18 mouse cellular contexts compared by ENCODE assay signal in genomic region chr11:94692502-94692901, GRCm38 (mm10). TPM values are rescaled to one million over a fixed set of nuclear protein-coding genes. Genes with fewer than 3 reads are reported as not detected.
A peak's percentile ranks its signal among the peaks of the same experiment; 100 is the strongest.
DNase-seq lines count a peak whose midpoint lies in the region; TF ChIP-seq lines count a peak whose summit lies in the region.
"Not testable (repeated sequence)": the region's sequence is repeated elsewhere in the genome, so short reads cannot be mapped to it uniquely, and the experiment has no call there.
"Had no signal": no experiment of that assay in that cellular context is flagged by ENCODE, and none has a peak within 500 bp of the region (broad histone marks: within the 10 kb centered on the region; RNA-seq: fewer than 3 reads in every experiment).

No protein-coding gene starts in this region.

- dilution Hi-C loops in CH12.LX (cut with MboI; ENCODE audit: extremely low pct_ligation_motif_present, extremely low pct_unique_long_range_greater_than_20kb, low sequenced_read_pairs): not testable (repeated sequence)

- not testable (repeated sequence) for H3K9me3 ChIP-seq in CH12.LX (replicated peaks; ENCODE audit: low read length)

- H3K79me2 ChIP-seq in CH12.LX (replicated peaks; ENCODE audit: control insufficient read depth, extremely low read depth, insufficient read depth, poor library complexity, severe bottlenecking); macrophage (ENCODE audit: inconsistent target): not testable (repeated sequence)

- H3K4me3 ChIP-seq in CH12.LX (replicated peaks in 1 of 3; ENCODE audit: low read depth in 2 of 3, low read length in 2 of 3, poor library complexity in 1 of 3); bone marrow macrophage, adult 2 months (ENCODE audit: insufficient read depth, low read length); macrophage (ENCODE audit: inconsistent target): not testable (repeated sequence)

- H3K27ac ChIP-seq in CH12.LX (ENCODE audit: insufficient read depth, low read depth): not testable (repeated sequence)
- H3K27ac ChIP-seq in bone marrow macrophage, adult 2 months (ENCODE audit: insufficient read depth, low read depth, low read length): peak overlapping the region; percentile 78
- peak overlapping the region; percentile 68 for H3K27ac ChIP-seq in macrophage

- H3K36me3 ChIP-seq in CH12.LX (replicated peaks in 1 of 2; ENCODE audit: control insufficient read depth in 1 of 2, insufficient read depth in 1 of 2, low read length in 1 of 2); macrophage (ENCODE audit: inconsistent target): not testable (repeated sequence)

- TF ChIP-seq RAD21 in CH12.LX (IDR thresholded peaks at IDR 0.05; ENCODE audit: low read depth, low read length): not testable (repeated sequence)

- not testable (repeated sequence) for H3K27me3 ChIP-seq in CH12.LX (replicated peaks)

- peak; percentile 89 for TF ChIP-seq EP300 in CH12.LX (IDR thresholded peaks at IDR 0.05; ENCODE audit: low read length)

- TF ChIP-seq POLR2A in CH12.LX (IDR thresholded peaks at IDR 0.05; ENCODE audit: low read depth, low read length); bone marrow macrophage, adult 2 months (IDR thresholded peaks at IDR 0.05; ENCODE audit: borderline replicate concordance, low read depth, low read length): not testable (repeated sequence)

- H3K9ac ChIP-seq in CH12.LX (ENCODE audit: insufficient read depth, low read depth): not testable (repeated sequence)

- peaks cover 21 to 66% of the 10 kb centered on the region in 2 experiments for H3K4me1 ChIP-seq in CH12.LX (ENCODE audit: control insufficient read depth in 1 of 2, insufficient read depth in 2 of 2)
- peaks cover 34% of the 10 kb centered on the region for H3K4me1 ChIP-seq in bone marrow macrophage, adult 2 months (ENCODE audit: control insufficient read depth, insufficient read depth, low read length)

- not testable (repeated sequence) for TF ChIP-seq CTCF in CH12.LX (conservative IDR thresholded peaks at IDR 0.05 in 1 of 2, IDR thresholded peaks at IDR 0.05 in 1 of 2; ENCODE audit: low read depth in 2 of 2, low read length in 2 of 2); bone marrow macrophage, adult 2 months (IDR thresholded peaks at IDR 0.05; ENCODE audit: low read depth, low read length)

- peak; percentile 49 for DNase-seq in A20 (ENCODE audit: low read depth, low spot score)
- peak; percentile 80 for DNase-seq in CH12.LX (ENCODE audit: extremely low read depth)

- in situ Hi-C loops in CH12.LX (cut with MboI; ENCODE audit: low pct_ligation_motif_present, low pct_unique_long_range_greater_than_20kb, low sequenced_read_pairs): not testable (repeated sequence)

- H3K4me2 ChIP-seq in CH12.LX (ENCODE audit: insufficient read depth, low read depth, poor library complexity, severe bottlenecking): peak overlapping the region; percentile 26; the same call in 1 of the 2 replicates

TF ChIP-seq in CH12.LX, 34 proteins besides CTCF, POLR2A, EP300 and RAD21:
- TF ChIP-seq CHD2 (IDR thresholded peaks at IDR 0.05; ENCODE audit: low read length) (0 out of 2 replicates have a peak, but pooled peaks have one; percentile 53), TCF12 (IDR thresholded peaks at IDR 0.05; ENCODE audit: low read depth, low read length) (peak; percentile 66; the same call in 1 of the 2 replicates), ETS1 (conservative IDR thresholded peaks at IDR 0.05; ENCODE audit: low read depth, low read length) (peak; percentile 80), MAZ (IDR thresholded peaks at IDR 0.05; ENCODE audit: low read depth, low read length) (0 out of 2 replicates have a peak, but pooled peaks have one; percentile 40), ELF1 (IDR thresholded peaks at IDR 0.05; ENCODE audit: low read depth, low read length) (0 out of 2 replicates have a peak, but pooled peaks have one; percentile 15), MAFK (IDR thresholded peaks at IDR 0.05; ENCODE audit: insufficient replicate concordance, low read length) (peak; percentile 80), RCOR1 (conservative IDR thresholded peaks at IDR 0.05; ENCODE audit: low read depth, low read length) (peak; percentile 73; the same call in 1 of the 2 replicates), IRF4 (IDR thresholded peaks at IDR 0.05; ENCODE audit: low read depth, low read length) (peak; percentile 86), MAX (IDR thresholded peaks at IDR 0.05; ENCODE audit: low read length) (peak; percentile 16; the same call in 1 of the 2 replicates), MEF2A (IDR thresholded peaks at IDR 0.05; ENCODE audit: borderline replicate concordance, low read depth, low read length) (peak; percentile 97), BHLHE40 (IDR thresholded peaks at IDR 0.05; ENCODE audit: low read depth, low read length) (peak; percentile 69), SIN3A (IDR thresholded peaks at IDR 0.05; ENCODE audit: low read length) (0 out of 2 replicates have a peak, but pooled peaks have one; percentile 35), MYC (IDR thresholded peaks at IDR 0.05; ENCODE audit: low read depth, low read length) (0 out of 2 replicates have a peak, but pooled peaks have one; percentile 27), JUN (IDR thresholded peaks at IDR 0.05; ENCODE audit: insufficient read depth, low read depth, low read length) (peak; percentile 57; the same call in 1 of the 2 replicates)

RNA-seq across cellular contexts. Expression of gene Gm11541, which starts 11.8 kb away (rescaled TPM):
- not detected in 2 replicates for total RNA-seq in CH12.LX (2012; rRNA removed)
- 0.17 TPM in 1 of 2 replicates, not detected in the other for total RNA-seq in CH12.LX (2014; rRNA removed)
- not detected in 2 replicates for polyA plus RNA-seq in CH12.LX (2012; ENCODE audit: insufficient read length, low read depth)
- not detected in 2 replicates for polyA plus RNA-seq in bone marrow macrophage, adult 2 months (2012; ENCODE audit: insufficient read depth, insufficient read length, missing spikeins)
- total RNA-seq in macrophage (2018; cell fraction: chromatin; rRNA removed): under 1 TPM in 10 of 26 experiments, not detected in 16; 0.33 to 0.86 (median 0.60) TPM
- under 1 TPM in 17 of 26 experiments, not detected in 9; 0.05 to 0.44 (median 0.27) TPM for total RNA-seq in macrophage (2018; cell fraction: cytosol; rRNA removed)
- under 1 TPM in 8 of 26 experiments, not detected in 18; 0.28 to 0.97 (median 0.44) TPM for total RNA-seq in macrophage (2018; cell fraction: nucleus; rRNA removed)
- 0.30 TPM in 1 of 3 replicates, not detected in the others for polyA plus RNA-seq in macrophage (2018)
- total RNA-seq: adrenal gland, adult 18-20 months; adrenal gland, adult 2 months; adrenal gland, adult 8-10 months; adrenal gland, postnatal 10 days; adrenal gland, postnatal 14 days; adrenal gland, postnatal 25 days; adrenal gland, postnatal 36 days; MEL had no signal
- polyA plus RNA-seq: activated CD4-positive, CD25-positive, alpha-beta regulatory T cell, adult 4 months; adrenal gland, adult 2 months; C2C12; CD4-positive, CD25-positive, alpha-beta regulatory T cell, adult 4 months; cerebellum, adult 2 months; G1E; Patski had no signal

RNA-seq across cellular contexts. Expression of gene Xylt2, which starts 15.2 kb away (rescaled TPM):
- 15.5 and 20.2 TPM in 2 replicates for total RNA-seq in CH12.LX (2012; rRNA removed)
- total RNA-seq in CH12.LX (2014; rRNA removed): 10.1 and 11.2 TPM in 2 replicates
- polyA plus RNA-seq in CH12.LX (2012; ENCODE audit: insufficient read length, low read depth): 15.2 and 16.3 TPM in 2 replicates
- 186 and 188 TPM in 2 replicates for polyA plus RNA-seq in bone marrow macrophage, adult 2 months (2012; ENCODE audit: insufficient read depth, insufficient read length, missing spikeins)
- 100 to 1,000 TPM; 131 to 694 (median 376) TPM for total RNA-seq in macrophage (2018; cell fraction: chromatin; rRNA removed)
- total RNA-seq in macrophage (2018; cell fraction: cytosol; rRNA removed): 100 to 1,000 TPM in 16 of 26 experiments, 10 to 100 TPM in 10; 58.5 to 226 (median 116) TPM
- 100 to 1,000 TPM; 141 to 673 (median 328) TPM for total RNA-seq in macrophage (2018; cell fraction: nucleus; rRNA removed)
- polyA plus RNA-seq in macrophage (2018): 65.3 to 164 TPM (median 81.4 TPM) in 3 replicates

RNA-seq across cellular contexts. Expression of gene Eme1, which starts 38.7 kb away (rescaled TPM):
- total RNA-seq in CH12.LX (2012; rRNA removed) (36.8 and 46.9 TPM in 2 replicates), CH12.LX (2014; rRNA removed) (38.4 and 40.8 TPM in 2 replicates)
- polyA plus RNA-seq in CH12.LX (2012; ENCODE audit: insufficient read length, low read depth) (45.9 and 55.2 TPM in 2 replicates), macrophage (2018) (0.60 to 4.3 TPM (median 1.5 TPM) in 3 replicates)
- polyA plus RNA-seq in bone marrow macrophage, adult 2 months (2012; ENCODE audit: insufficient read depth, insufficient read length, missing spikeins): 4.1 and 7.5 TPM in 2 replicates
- total RNA-seq in macrophage (2018; cell fraction: chromatin; rRNA removed): 10 to 100 TPM in 17 of 26 experiments, 1 to 10 TPM in 9; 5.1 to 54.9 (median 14.7) TPM
- 1 to 10 TPM in 15 of 26 experiments, under 1 TPM in 11; 0.61 to 1.7 (median 1.1) TPM for total RNA-seq in macrophage (2018; cell fraction: cytosol; rRNA removed)
- total RNA-seq in macrophage (2018; cell fraction: nucleus; rRNA removed): 10 to 100 TPM in 9 of 26 experiments, 1 to 10 TPM in 17; 2.5 to 19.2 (median 7.1) TPM

RNA-seq across cellular contexts. Expression of gene Mrpl27, which starts 38.9 kb away (rescaled TPM):
- total RNA-seq in CH12.LX (2012; rRNA removed): 104 and 114 TPM in 2 replicates
- 128 and 139 TPM in 2 replicates for total RNA-seq in CH12.LX (2014; rRNA removed)
- polyA plus RNA-seq in CH12.LX (2012; ENCODE audit: insufficient read length, low read depth): 86.6 and 95.2 TPM in 2 replicates
- polyA plus RNA-seq in bone marrow macrophage, adult 2 months (2012; ENCODE audit: insufficient read depth, insufficient read length, missing spikeins): 65.1 and 74.4 TPM in 2 replicates
- 10 to 100 TPM in 12 of 26 experiments, 1 to 10 TPM in 14; 3.0 to 20.9 (median 9.1) TPM for total RNA-seq in macrophage (2018; cell fraction: chromatin; rRNA removed)
- total RNA-seq in macrophage (2018; cell fraction: cytosol; rRNA removed): 100 to 1,000 TPM in 17 of 26 experiments, 10 to 100 TPM in 9; 68.6 to 149 (median 112) TPM
- total RNA-seq in macrophage (2018; cell fraction: nucleus; rRNA removed): 10 to 100 TPM in 24 of 26 experiments, 1 to 10 TPM in 2; 7.6 to 47.6 (median 26.1) TPM
- polyA plus RNA-seq in macrophage (2018): 67.1 to 97.3 TPM (median 81.8 TPM) in 3 replicates

RNA-seq across cellular contexts. Expression of gene Cdc34b, which starts 49.1 kb away (rescaled TPM):
- total RNA-seq in CH12.LX (2012; rRNA removed) (0.21 TPM in 1 of 2 replicates, not detected in the other), CH12.LX (2014; rRNA removed) (0.19 TPM in 1 of 2 replicates, not detected in the other)
- polyA plus RNA-seq in CH12.LX (2012; ENCODE audit: insufficient read length, low read depth) (not detected in 2 replicates), macrophage (2018) (not detected in 3 replicates)
- not detected in 2 replicates for polyA plus RNA-seq in bone marrow macrophage, adult 2 months (2012; ENCODE audit: insufficient read depth, insufficient read length, missing spikeins)
- not detected for total RNA-seq in macrophage (2018; cell fraction: chromatin; rRNA removed)
- under 1 TPM in 1 of 26 experiments, not detected in 25; 0.05 TPM for total RNA-seq in macrophage (2018; cell fraction: cytosol; rRNA removed)
- not detected for total RNA-seq in macrophage (2018; cell fraction: nucleus; rRNA removed)
- total RNA-seq: adrenal gland, postnatal 14 days had no signal
- polyA plus RNA-seq: activated CD4-positive, CD25-positive, alpha-beta regulatory T cell, adult 4 months; CD4-positive, CD25-positive, alpha-beta regulatory T cell, adult 4 months; G1E had no signal
